Mouse (Mus musculus): ENCODE measurements around the gene Spc24. TPM values are rescaled to one million over a fixed set of nuclear protein-coding genes. Genes with fewer than 3 reads are reported as not detected.

The Spc24 gene
- 0.77 TPM for polyA plus RNA-seq (2017; shearing (Covaris generic))

GRCm38 (mm10) chr9:21760155-21761088, at the start of gene Spc24:
TSS of gene Spc24 (minus strand) at chr9:21760303.

GRCm38 (mm10) chr9:21798345-21799009, 38.4 kb upstream of the Spc24 start, which contains the start of gene Kank2:
TSS of gene Kank2 (minus strand) at chr9:21798744.

GRCm38 (mm10) chr9:21723377-21724146, 36.5 kb downstream of the Spc24 start, which contains the start of gene Ldlr:
TSS of gene Ldlr (plus strand) at chr9:21723483.

Other genes starting within 250 kb of the Spc24 start
- gene AB124611, start 234.1 kb downstream of the Spc24 start, polyA plus RNA-seq (2017; shearing (Covaris generic)): 42.4 TPM
- gene Carm1, start 213.4 kb downstream of the Spc24 start, polyA plus RNA-seq (2017; shearing (Covaris generic)): 68.4 TPM
- gene Timm29, start 167.6 kb downstream of the Spc24 start, polyA plus RNA-seq (2017; shearing (Covaris generic)): 29.2 TPM
- 14.2 TPM for gene Yipf2, start 167.5 kb downstream of the Spc24 start, polyA plus RNA-seq (2017; shearing (Covaris generic))
- gene Smarca4, start 144.1 kb downstream of the Spc24 start, polyA plus RNA-seq (2017; shearing (Covaris generic)): 58.3 TPM
- gene Ldlr, start 36.8 kb downstream of the Spc24 start, polyA plus RNA-seq (2017; shearing (Covaris generic)): 41.1 TPM
- 0.06 TPM for gene Kank2, start 38.4 kb upstream of the Spc24 start, polyA plus RNA-seq (2017; shearing (Covaris generic))
- gene Angptl8, start 75.2 kb upstream of the Spc24 start, polyA plus RNA-seq (2017; shearing (Covaris generic)): not detected
- 1.3 TPM for gene Dock6, start 92.3 kb upstream of the Spc24 start, polyA plus RNA-seq (2017; shearing (Covaris generic))
- gene Rab3d, start 157.9 kb upstream of the Spc24 start, polyA plus RNA-seq (2017; shearing (Covaris generic)): 9.3 TPM
- gene Ccdc159, start 167.2 kb upstream of the Spc24 start, polyA plus RNA-seq (2017; shearing (Covaris generic)): not detected
- gene Tmem205, start 167.3 kb upstream of the Spc24 start, polyA plus RNA-seq (2017; shearing (Covaris generic)): not detected
- 0.40 TPM for gene Plppr2, start 176.7 kb upstream of the Spc24 start, polyA plus RNA-seq (2017; shearing (Covaris generic))
- 5.6 TPM for gene Swsap1, start 195.5 kb upstream of the Spc24 start, polyA plus RNA-seq (2017; shearing (Covaris generic))
- not detected for gene Epor, start 203.2 kb upstream of the Spc24 start, polyA plus RNA-seq (2017; shearing (Covaris generic))
- gene Rgl3, start 229.1 kb upstream of the Spc24 start, polyA plus RNA-seq (2017; shearing (Covaris generic)): not detected
- not detected for gene Ccdc151, start 242.3 kb upstream of the Spc24 start, polyA plus RNA-seq (2017; shearing (Covaris generic))
- gene Prkcsh, start 242.5 kb upstream of the Spc24 start, polyA plus RNA-seq (2017; shearing (Covaris generic)): 65.6 TPM

Measured in naive thymus-derived CD4-positive, alpha-beta T cell, adult 5 months (primary cell).